In the genomic region with DNA sequence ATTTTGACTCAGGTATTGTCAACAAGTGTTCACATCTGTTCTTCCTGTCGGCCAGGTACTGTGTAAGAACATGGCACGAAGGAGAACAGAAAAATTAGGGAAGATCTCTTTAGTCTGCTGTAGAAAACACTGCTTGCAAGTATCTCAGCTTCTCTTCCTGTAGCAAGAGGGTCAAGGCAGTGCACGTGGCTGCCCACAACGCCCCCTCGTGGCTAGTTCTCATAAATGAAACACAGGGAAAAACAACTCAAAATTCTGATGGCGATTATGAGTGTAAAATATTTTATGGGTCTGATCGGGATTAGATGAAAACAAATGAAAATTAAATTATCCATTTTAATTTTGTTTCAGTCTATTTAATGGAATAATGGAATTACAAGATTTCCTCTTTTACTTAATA, we compare ENCODE assay signal across 9 mouse cellular contexts.
DNase-seq lines count a peak whose midpoint lies in the region; ATAC-seq and TF ChIP-seq lines count a peak whose summit lies in the region.
"Had no signal": no experiment of that assay in that cellular context is flagged by ENCODE, and none has a peak within 500 bp of the region (broad histone marks: within the 10 kb centered on the region; RNA-seq: fewer than 3 reads in every experiment).

No protein-coding gene starts in this region.

- no peak overlapping the region for H3K4me2 ChIP-seq in limb, embryonic 11.5 days (ENCODE audit: low read depth, severe bottlenecking)
- H3K4me2 ChIP-seq in forebrain, embryonic 15.5 days (replicated peaks): no peak overlapping the region

- H3K9me3 ChIP-seq in limb, embryonic 11.5 days (ENCODE audit: control insufficient read depth, low read length): no peaks in the 10 kb centered on the region
- H3K9me3 ChIP-seq in limb, embryonic 10.5 days (replicated peaks): no peaks in the 10 kb centered on the region
- no peaks in the 10 kb centered on the region for H3K9me3 ChIP-seq in E14TG2a.4 (ENCODE audit: low read length)
- H3K9me3 ChIP-seq in forebrain, embryonic 15.5 days: no peaks in the 10 kb centered on the region
- H3K9me3 ChIP-seq: heart, embryonic 15.5 days had no signal

- H3K36me3 ChIP-seq in limb, embryonic 11.5 days (ENCODE audit: control insufficient read depth, insufficient read depth, low read length): no peaks in the 10 kb centered on the region
- no peaks in the 10 kb centered on the region for H3K36me3 ChIP-seq in limb, embryonic 10.5 days
- no peaks in the 10 kb centered on the region for H3K36me3 ChIP-seq in E14TG2a.4 (ENCODE audit: insufficient read depth, low read length)
- no peaks in the 10 kb centered on the region for H3K36me3 ChIP-seq in forebrain, embryonic 15.5 days
- H3K36me3 ChIP-seq: heart, embryonic 15.5 days had no signal

- TF ChIP-seq POLR2A in cerebellum, adult 2 months (IDR thresholded peaks at IDR 0.05; ENCODE audit: borderline replicate concordance, insufficient read depth, low read length): no peak

- H3K4me1 ChIP-seq in cerebellum, adult 2 months (ENCODE audit: control insufficient read depth, insufficient read depth, low read length): no peaks in the 10 kb centered on the region
- no peaks in the 10 kb centered on the region; the same call in 1 of the 2 replicates for H3K4me1 ChIP-seq in limb, embryonic 11.5 days (ENCODE audit: control insufficient read depth, insufficient read depth, low read length)
- peaks cover 13% of the 10 kb centered on the region for H3K4me1 ChIP-seq in limb, embryonic 10.5 days
- H3K4me1 ChIP-seq in E14TG2a.4 (replicated peaks; ENCODE audit: low read depth, low read length): peaks cover 35% of the 10 kb centered on the region
- H3K4me1 ChIP-seq in forebrain, embryonic 15.5 days: peaks cover 2% of the 10 kb centered on the region; the same call in 1 of the 2 replicates

- TF ChIP-seq CTCF in cerebellum, adult 2 months (IDR thresholded peaks at IDR 0.05; ENCODE audit: borderline replicate concordance, insufficient read depth, low read depth, low read length): no peak
- peak; percentile 64 for TF ChIP-seq CTCF in E14TG2a.4 (conservative IDR thresholded peaks at IDR 0.05; ENCODE audit: low read length)

- H3K27me3 ChIP-seq in cerebellum, adult 2 months (ENCODE audit: control insufficient read depth, insufficient read depth, low read length): no peaks in the 10 kb centered on the region
- no peaks in the 10 kb centered on the region for H3K27me3 ChIP-seq in limb, embryonic 11.5 days (ENCODE audit: control insufficient read depth, insufficient read depth, low read length)
- H3K27me3 ChIP-seq in limb, embryonic 10.5 days (ENCODE audit: low read depth, poor library complexity, severe bottlenecking): peaks cover 9% of the 10 kb centered on the region; the same call in 1 of the 2 replicates
- peaks cover 47% of the 10 kb centered on the region for H3K27me3 ChIP-seq in E14TG2a.4 (ENCODE audit: insufficient read depth, low read length)
- H3K27me3 ChIP-seq in forebrain, embryonic 15.5 days: no peaks in the 10 kb centered on the region

- 47% methylated on average over 7 of the region's 7 CpGs for WGBS in cerebellum, adult 2 months
- 50% methylated on average over 7 of the region's 7 CpGs for WGBS in limb, embryonic 11.5 days
- WGBS in limb, embryonic 10.5 days: 53% methylated on average over 7 of the region's 7 CpGs
- 52% methylated on average over 7 of the region's 7 CpGs for WGBS in forebrain, embryonic 15.5 days

- no peak overlapping the region for H3K27ac ChIP-seq in cerebellum, adult 2 months (ENCODE audit: insufficient read depth, low read length)
- H3K27ac ChIP-seq in limb, embryonic 11.5 days (replicated peaks; ENCODE audit: low read depth, low read length): no peak overlapping the region
- no peak overlapping the region for H3K27ac ChIP-seq in limb, embryonic 10.5 days
- no peak overlapping the region for H3K27ac ChIP-seq in forebrain, embryonic 15.5 days (replicated peaks)
- H3K27ac ChIP-seq: heart, embryonic 15.5 days had no signal

- peak; percentile 51 to 64 for DNase-seq in cerebellum, postnatal 10 days
- DNase-seq in cerebellum, adult 2 months: no peak
- peak; percentile 39 for DNase-seq in limb, embryonic 11.5 days (ENCODE audit: low spot score)
- no peak for DNase-seq in limb, embryonic 10.5 days (ENCODE audit: low spot score)
- peak; percentile 13 for DNase-seq in lung, postnatal 36 days
- DNase-seq in yolk sac, embryonic 10.5 days (ENCODE audit: low spot score): no peak

- no peak overlapping the region for H3K9ac ChIP-seq in limb, embryonic 11.5 days (ENCODE audit: low read length)
- H3K9ac ChIP-seq in forebrain, embryonic 15.5 days (replicated peaks): no peak overlapping the region
- H3K9ac ChIP-seq: heart, embryonic 15.5 days had no signal

- no peak overlapping the region for H3K4me3 ChIP-seq in cerebellum, adult 2 months (replicated peaks; ENCODE audit: insufficient read depth, low read depth, low read length)
- no peak overlapping the region for H3K4me3 ChIP-seq in limb, embryonic 11.5 days (ENCODE audit: low read depth, low read length)
- no peak overlapping the region for H3K4me3 ChIP-seq in limb, embryonic 10.5 days
- H3K4me3 ChIP-seq in E14TG2a.4 (replicated peaks; ENCODE audit: low read length): no peak overlapping the region
- no peak overlapping the region for H3K4me3 ChIP-seq in forebrain, embryonic 15.5 days

- ATAC-seq in limb, embryonic 11.5 days (ENCODE audit: insufficient number of reproducible peaks, low FRiP score, low TSS enrichment, low read depth): no peak
- no peak for ATAC-seq in forebrain, embryonic 15.5 days (replicated peaks)

Comparison
In these comparisons a context has a peak if more than half of its experiments do, and no peak if none do; other contexts are left out.
1. DNase-seq: peak in cerebellum, postnatal 10 days (2 of 2), limb, embryonic 11.5 days (single experiment) and lung, postnatal 36 days (single experiment); none in cerebellum, adult 2 months (0 of 2), limb, embryonic 10.5 days (single experiment) and yolk sac, embryonic 10.5 days (single experiment).